Mouse (Mus musculus): ENCODE data around the gene Kcnip4.

The Kcnip4 gene

GRCm38 (mm10) chr5:48371890-48372766 is 1152.6 kb downstream of the Kcnip4 start:
- DNase-seq, result peak; percentile 96

GRCm38 (mm10) chr5:48349309-48349708 is 1175.4 kb downstream of the Kcnip4 start:
- no peak for DNase-seq

DNA sequence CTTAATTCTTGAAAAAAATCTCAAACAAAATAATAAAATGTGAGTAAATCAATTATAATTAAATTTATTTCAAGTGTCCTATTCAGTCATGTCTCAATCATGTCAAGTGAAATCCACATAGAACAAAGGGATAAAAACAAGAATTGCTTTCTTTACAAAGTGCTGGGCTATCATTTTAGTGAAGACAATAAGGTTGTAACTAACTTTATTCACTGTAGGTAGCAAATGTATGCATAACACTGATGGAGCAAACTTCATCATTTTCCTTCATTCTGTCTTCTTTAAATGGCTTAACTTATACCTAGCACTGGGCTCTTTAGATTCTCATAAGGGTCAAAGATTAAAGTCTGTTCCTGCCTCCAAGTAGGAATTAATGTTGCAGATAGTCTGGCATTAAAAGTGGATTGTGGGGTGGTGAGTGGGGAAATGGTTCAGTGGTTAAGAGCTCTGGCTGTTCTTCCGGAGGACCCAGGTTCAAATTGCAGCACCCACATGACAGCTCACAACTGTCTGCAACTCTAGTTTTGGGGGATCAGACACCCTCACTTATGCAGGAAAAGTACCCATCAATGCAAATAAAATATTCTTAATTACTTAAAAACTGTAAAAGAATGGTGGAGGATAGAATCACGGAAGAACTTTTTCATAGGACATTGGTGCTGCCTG is 1178.6 kb downstream of the Kcnip4 start:
- no peak for DNase-seq

DNA sequence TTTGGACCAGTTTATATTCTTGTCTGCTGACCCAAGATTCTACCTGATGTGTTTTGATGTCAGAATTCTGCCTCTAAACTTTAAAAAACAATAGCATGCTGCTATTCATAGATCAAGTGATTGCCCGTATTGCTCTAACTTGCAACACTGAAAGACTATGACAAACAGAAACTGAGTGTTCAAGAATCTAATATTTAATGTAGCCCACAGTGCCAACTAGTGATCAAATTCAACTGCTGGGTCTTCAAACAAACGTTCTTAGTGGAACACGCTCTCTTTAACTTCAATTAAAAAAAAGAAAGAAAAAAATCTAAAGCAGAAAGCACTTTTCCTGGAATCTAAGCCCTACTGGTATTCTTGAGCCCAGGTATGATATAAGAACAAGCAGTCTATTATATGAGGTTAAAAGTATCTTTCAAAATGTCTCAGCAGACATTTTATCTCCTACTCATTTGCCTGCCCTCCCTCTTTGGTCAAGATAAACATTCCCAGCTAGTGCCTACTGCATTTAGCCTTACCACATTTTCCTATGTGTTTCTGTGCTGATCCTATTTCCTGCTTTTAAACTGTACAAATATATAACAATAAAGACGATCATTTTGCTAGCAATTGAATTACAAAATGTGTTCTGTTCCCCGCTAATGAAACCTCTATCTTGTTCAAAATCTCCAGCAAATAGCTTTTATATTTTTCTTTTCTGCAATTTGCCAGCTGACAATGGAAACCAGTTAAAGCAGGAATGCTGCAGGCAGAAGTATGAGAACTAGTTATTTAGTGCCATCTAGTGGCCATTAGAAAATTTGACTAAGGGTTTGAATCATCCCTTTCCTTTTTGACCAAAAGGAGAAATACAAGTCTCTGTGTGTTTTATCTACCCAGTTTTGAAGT is 1179.4 kb downstream of the Kcnip4 start:
- DNase-seq, result no peak

- DNase-seq, result no peak
Measured at GRCm38 (mm10) chr5:48340808-48341433, 1183.8 kb downstream of the Kcnip4 start.
